Mouse (Mus musculus): ENCODE data around the gene Sh3kbp1.

The Sh3kbp1 gene

GRCm38 (mm10) chrX:159850722-159851121 lies 223.7 kb downstream of the Sh3kbp1 start:
- peak in 1 of 2 experiments; percentile 5 for DNase-seq

GRCm38 (mm10) chrX:159856866-159857265 lies 229.8 kb downstream of the Sh3kbp1 start:
- DNase-seq: no peak

- no peak for DNase-seq
Measured at GRCm38 (mm10) chrX:159858126-159858525, 231.1 kb downstream of the Sh3kbp1 start.

- no peak for DNase-seq
Measured at GRCm38 (mm10) chrX:159860841-159861530, 233.9 kb downstream of the Sh3kbp1 start.

GRCm38 (mm10) chrX:159867660-159868059 lies 240.6 kb downstream of the Sh3kbp1 start:
- no peak for DNase-seq

GRCm38 (mm10) chrX:159872521-159872920 lies 245.4 kb downstream of the Sh3kbp1 start:
- DNase-seq: no peak

- DNase-seq: no peak
Measured at GRCm38 (mm10) chrX:159877770-159878169, 250.7 kb downstream of the Sh3kbp1 start.

- no peak for DNase-seq
Measured at GRCm38 (mm10) chrX:159879455-159879854, 252.4 kb downstream of the Sh3kbp1 start.

GRCm38 (mm10) chrX:159881576-159881975 lies 254.5 kb downstream of the Sh3kbp1 start:
- no peak for DNase-seq

GRCm38 (mm10) chrX:159896536-159896935 lies 269.5 kb downstream of the Sh3kbp1 start:
- peak; percentile 24 to 54 for DNase-seq

- DNase-seq: no peak
Measured at GRCm38 (mm10) chrX:159898110-159898509, 271.0 kb downstream of the Sh3kbp1 start.

- DNase-seq: no peak
Measured at GRCm38 (mm10) chrX:159899121-159899520, 272.0 kb downstream of the Sh3kbp1 start.

- DNase-seq: no peak
Measured at GRCm38 (mm10) chrX:159903421-159903820, 276.3 kb downstream of the Sh3kbp1 start.

GRCm38 (mm10) chrX:159907703-159908102 lies 280.6 kb downstream of the Sh3kbp1 start:
- no peak for DNase-seq

GRCm38 (mm10) chrX:159909446-159910277 lies 282.6 kb downstream of the Sh3kbp1 start:
- DNase-seq: no peak

GRCm38 (mm10) chrX:159910600-159910999 lies 283.5 kb downstream of the Sh3kbp1 start:
- DNase-seq: no peak

GRCm38 (mm10) chrX:159911613-159912012 lies 284.5 kb downstream of the Sh3kbp1 start:
- no peak for DNase-seq

GRCm38 (mm10) chrX:159912061-159912460 lies 285.0 kb downstream of the Sh3kbp1 start:
- DNase-seq: no peak

GRCm38 (mm10) chrX:159913489-159913888 lies 286.4 kb downstream of the Sh3kbp1 start:
- no peak for DNase-seq

GRCm38 (mm10) chrX:159915125-159915524 lies 288.1 kb downstream of the Sh3kbp1 start:
- DNase-seq: no peak

GRCm38 (mm10) chrX:159924759-159925158 lies 297.7 kb downstream of the Sh3kbp1 start:
- no peak for DNase-seq

GRCm38 (mm10) chrX:159928165-159928564 lies 301.1 kb downstream of the Sh3kbp1 start:
- DNase-seq: no peak

- no peak for DNase-seq
Measured at GRCm38 (mm10) chrX:159928834-159929233, 301.8 kb downstream of the Sh3kbp1 start.

GRCm38 (mm10) chrX:159932027-159932426 lies 305.0 kb downstream of the Sh3kbp1 start:
- no peak for DNase-seq

All from cerebellum, postnatal 25 days (tissue).